Mouse (Mus musculus) brown adipose tissue, adult 24 weeks (tissue): ENCODE data around the gene Gm20388. TPM values are rescaled to one million over a fixed set of nuclear protein-coding genes. Genes with fewer than 3 reads are reported as not detected.

Source experiments
- H3K27ac ChIP-seq: fragments of 200-500 bp; replicated peaks from 2 replicates; pipeline ENCODE4 v1.5.1; 2012; ENCODE audit warnings: low read depth, mild to moderate bottlenecking, low read length
- H3K4me1 ChIP-seq: fragments of 200-500 bp; 2 replicates; pipeline ENCODE4 v1.6.1; 2012; ENCODE audit warnings: low read length, mixed read lengths; ENCODE audit not compliant: control insufficient read depth, insufficient read depth, insufficient read length
- H3K4me3 ChIP-seq: fragments of 200-500 bp; 2 replicates; pipeline ENCODE4 v1.5.1; 2012; ENCODE audit warnings: low read depth, mild to moderate bottlenecking, low read length, moderate library complexity; ENCODE audit not compliant: insufficient read depth
- polyA plus RNA-seq: library from polyadenylated mRNA; stranded (reverse); fragments of >200 nt; gene quantifications from 2 replicates; pipeline ENCODE4 v1.2.4, GENCODE M21; 2012; ENCODE audit not compliant: missing spikeins, insufficient read depth, insufficient read length

The Gm20388 gene
- polyA plus RNA-seq, 1 experiment = 44.7 TPM

DNA sequence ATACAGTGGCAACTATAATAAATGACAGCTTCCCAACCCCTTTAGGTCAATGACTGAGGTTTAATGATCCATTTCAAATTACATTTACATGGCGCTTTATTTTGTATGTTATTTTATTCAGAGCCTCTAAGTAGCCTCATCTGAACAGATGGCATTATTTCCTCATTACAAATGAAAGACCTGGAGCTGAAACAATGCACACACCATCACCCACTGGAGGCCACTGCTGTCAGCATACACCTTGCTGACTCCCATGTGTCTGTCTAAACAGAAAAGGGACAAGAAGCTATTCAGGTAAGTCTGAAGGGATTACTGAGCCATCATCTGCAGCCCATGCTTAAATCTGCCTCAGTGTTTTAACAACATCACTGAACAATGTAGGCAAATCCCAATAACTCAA lies 3024.5 kb downstream of the Gm20388 start:
- no peak overlapping the region for H3K4me3 ChIP-seq
- no peak overlapping the region for H3K27ac ChIP-seq
- peaks cover 39% of the 10 kb centered on the region for H3K4me1 ChIP-seq

DNA sequence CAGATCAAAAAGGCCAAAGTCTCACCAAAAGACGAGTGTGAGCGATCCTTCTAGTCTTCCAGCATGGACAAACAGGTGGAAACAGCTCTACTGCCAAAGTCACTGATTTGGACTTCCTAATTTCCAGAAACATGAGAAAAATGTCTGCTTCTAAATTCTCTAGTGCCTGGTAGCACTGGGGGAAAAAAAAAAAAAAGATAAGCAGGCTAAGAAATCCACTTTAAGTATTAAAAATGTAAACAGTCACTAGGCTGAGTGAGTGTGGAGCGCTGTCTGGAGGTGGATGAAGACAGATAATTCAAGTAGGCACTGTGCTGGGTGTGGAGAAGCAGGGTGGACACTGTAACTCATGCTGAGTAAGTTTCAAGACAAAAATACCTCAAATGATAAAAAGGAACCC lies 3025.3 kb downstream of the Gm20388 start:
- H3K27ac ChIP-seq = no peak overlapping the region
- H3K4me3 ChIP-seq = no peak overlapping the region
- H3K4me1 ChIP-seq = peaks cover 41% of the 10 kb centered on the region

DNA sequence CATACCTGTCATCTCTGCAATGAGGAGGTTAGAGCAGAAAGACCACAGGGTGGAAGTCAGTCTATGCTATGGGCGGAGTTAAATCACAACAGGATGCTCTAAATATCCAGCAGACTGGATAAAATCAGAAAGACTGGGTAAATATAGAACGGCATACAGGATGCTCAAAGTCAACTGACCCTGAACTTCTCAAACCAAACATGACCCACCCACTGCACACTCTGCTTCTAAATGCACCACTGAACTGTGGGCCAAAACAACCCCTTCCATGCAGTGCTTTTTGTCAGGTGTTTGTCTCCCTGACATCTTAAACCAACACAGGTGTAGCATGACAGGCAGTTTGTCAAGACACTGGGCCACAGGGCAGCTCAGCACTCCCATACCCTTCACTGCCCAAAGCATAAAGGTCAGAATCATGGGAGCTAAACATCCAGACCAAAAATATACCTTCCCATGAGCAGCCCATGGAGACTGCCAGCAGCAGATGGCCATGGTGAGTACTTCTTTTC lies 3027.0 kb downstream of the Gm20388 start:
- Histone ChIP-seq H3K4me1 (peaks cover 35% of the 10 kb centered on the region), H3K27ac (no peak overlapping the region), H3K4me3 (no peak overlapping the region)

DNA sequence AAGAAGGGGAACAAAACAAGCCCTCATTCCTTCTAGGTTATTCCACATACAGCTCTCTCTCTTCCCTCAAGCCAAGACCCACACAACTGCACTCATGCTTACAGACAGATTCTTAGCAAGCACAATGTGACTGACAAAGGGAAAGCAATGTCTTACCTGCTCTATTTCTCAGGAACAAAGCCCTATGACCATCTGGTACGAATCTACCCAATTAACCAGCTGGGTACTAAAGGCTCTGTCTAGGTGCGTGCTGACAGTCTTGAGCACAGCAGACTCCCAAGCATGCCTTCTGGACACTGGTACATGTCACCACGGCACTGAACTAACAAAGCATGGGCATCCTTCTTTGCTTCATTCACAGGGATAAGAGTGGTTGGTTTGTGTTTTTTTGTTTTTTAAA lies 3027.5 kb downstream of the Gm20388 start:
- Histone ChIP-seq H3K27ac (no peak overlapping the region), H3K4me1 (peaks cover 36% of the 10 kb centered on the region)

DNA sequence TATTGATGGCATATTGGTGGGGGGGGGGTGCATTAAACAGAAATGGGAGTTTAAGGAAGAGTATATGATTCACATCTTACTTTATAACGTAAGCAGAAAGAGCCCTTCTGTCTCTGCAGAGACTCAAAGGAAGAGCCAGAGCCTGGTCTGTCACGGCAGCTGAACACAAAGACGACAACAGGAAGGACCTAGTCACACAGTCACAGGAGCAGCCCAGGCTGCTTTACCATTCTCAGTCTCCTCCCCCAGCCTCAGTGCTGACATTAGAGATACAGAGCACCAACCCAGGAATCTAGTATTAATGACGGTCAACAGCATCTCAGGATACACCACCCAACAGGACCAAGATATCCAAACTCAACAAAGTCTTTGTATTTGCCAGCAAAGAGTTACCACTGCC lies 3027.9 kb downstream of the Gm20388 start:
- H3K4me1 ChIP-seq = peaks cover 38% of the 10 kb centered on the region
- H3K27ac ChIP-seq = 0 out of 2 replicates have a peak overlapping the region, but pooled peaks have one; percentile 3
- no peak overlapping the region for H3K4me3 ChIP-seq

More for the DNA sequence above, 3027.5 kb downstream of the Gm20388 start:
- H3K4me3 ChIP-seq = no peak overlapping the region

DNA sequence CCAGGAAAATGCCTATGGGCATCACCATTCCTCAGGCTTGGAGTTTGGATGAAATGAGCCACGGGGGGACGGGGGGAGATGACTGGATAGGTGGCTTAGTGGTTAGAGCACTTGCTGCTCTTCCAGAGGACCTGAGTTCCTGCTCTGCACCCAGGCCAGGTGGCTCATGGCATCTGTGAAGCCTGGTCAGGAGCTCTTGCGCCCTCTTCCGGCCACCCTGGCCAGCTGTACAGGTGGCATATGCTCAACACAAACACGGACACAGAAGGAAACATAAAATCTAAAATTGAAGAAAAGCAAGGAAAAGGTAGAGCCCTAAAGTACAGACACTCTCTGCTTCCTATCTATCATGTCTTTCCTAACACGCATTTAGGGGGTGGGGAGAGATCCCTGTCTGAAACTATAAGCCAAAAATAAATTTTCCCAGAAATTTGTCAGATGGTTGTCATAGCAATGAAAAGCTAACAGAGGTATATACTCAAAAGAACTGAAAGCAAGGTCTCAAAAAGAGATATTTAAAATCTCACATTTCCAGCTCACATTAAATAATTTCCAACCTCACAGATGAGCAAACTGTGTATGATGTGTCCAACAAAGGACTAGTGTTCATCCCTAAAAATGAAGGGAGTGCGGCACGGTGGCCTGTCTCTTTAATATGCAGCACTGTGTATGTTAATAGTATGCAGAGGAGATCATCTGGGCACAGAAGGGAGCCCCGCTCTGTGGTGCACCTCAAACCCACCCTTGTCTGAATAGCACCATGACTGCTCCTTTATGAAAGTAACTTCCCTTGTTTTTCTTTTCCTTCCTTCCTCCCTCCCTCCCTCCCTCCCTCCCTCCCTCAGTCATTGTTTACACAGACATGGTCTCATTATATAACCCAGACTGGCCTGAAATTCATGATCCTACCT lies 3032.4 kb downstream of the Gm20388 start:
- no peak overlapping the region for H3K4me3 ChIP-seq
- no peak overlapping the region for H3K27ac ChIP-seq
- H3K4me1 ChIP-seq = peaks cover 43% of the 10 kb centered on the region

DNA sequence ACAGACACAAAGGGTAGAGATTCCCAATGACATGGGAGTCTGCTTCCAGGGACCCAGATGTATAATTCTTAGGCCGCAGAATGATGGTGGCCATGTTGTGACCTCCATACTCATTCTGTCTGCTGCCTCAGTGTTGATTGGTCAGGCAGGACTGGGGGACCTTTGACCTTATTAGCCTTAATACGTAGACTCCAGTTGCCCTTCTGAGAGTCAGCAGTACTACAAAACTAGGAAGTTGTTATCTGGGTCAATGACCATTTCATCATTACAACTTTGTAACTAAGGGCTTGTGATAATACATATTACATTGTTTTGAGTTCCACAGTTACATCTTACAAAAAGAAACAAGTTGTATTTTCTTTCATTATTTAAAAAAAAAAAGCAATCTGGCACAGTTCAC lies 3035.1 kb downstream of the Gm20388 start:
- Histone ChIP-seq H3K4me3 (no peak overlapping the region), H3K27ac (no peak overlapping the region)

DNA sequence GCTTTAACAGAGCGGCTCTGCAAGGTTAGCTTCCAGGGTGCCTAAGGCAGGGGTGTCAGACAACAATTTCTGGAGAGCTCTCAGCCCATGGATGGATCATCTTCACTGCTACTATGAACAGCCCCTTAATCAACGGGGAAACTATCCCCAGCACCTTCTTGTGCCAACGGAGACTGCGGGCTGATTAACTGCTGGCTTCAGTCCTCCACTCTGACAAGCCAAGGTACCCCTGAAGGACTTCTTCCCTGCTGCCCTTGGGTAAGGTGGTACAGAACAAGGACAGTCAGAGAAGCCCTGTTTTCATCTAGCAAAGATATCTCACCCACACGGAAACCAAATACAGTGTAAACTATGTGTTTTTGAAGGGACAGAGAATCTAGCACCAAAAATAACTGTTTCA lies 3039.1 kb downstream of the Gm20388 start:
- H3K4me3 ChIP-seq = no peak overlapping the region
- H3K27ac ChIP-seq = no peak overlapping the region
- peaks cover 46% of the 10 kb centered on the region for H3K4me1 ChIP-seq

More for the DNA sequence above, 3035.1 kb downstream of the Gm20388 start:
- H3K4me1 ChIP-seq = peaks cover 41% of the 10 kb centered on the region

DNA sequence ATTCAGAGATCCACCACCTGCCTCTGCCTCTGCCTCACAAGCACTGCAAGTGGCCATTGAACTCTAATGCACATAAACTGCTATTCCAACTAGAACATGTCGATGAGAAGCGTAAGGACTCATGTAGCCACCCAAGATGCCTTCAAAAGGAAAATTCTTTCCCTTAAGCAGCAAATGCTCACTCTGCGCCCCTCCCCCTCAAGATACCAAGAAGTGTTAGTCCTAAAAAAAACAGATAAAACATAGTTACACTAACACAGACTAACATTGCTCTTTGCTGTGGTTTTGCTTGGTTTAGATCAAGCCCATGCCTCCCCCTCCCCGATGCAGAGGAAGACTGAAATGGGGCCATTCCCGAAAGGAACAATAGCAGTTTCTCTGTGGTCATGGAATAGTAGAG lies 3040.8 kb downstream of the Gm20388 start:
- no peak overlapping the region for H3K4me3 ChIP-seq
- H3K4me1 ChIP-seq = peaks cover 45% of the 10 kb centered on the region
- H3K27ac ChIP-seq = no peak overlapping the region

DNA sequence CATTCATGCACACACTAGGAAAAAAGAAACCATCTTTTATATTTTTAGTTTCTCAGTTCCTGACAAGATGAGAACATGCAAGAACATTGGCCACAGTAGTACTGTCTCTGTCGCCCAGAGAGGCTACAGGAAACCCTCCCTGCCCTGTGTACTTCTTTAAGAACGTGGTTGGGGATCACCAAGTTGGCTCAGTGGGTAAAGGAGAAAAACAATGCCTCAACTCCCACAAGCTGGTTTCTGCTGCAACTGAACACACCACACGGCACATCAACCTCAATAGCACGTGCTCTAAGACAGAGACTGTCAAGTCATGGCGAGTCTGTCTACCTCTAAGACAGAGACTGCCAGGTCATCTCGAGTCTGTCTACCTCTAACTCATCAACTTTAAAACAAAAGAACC lies 3042.4 kb downstream of the Gm20388 start:
- Histone ChIP-seq H3K4me3 (no peak overlapping the region), H3K27ac (no peak overlapping the region), H3K4me1 (peaks cover 45% of the 10 kb centered on the region)

DNA sequence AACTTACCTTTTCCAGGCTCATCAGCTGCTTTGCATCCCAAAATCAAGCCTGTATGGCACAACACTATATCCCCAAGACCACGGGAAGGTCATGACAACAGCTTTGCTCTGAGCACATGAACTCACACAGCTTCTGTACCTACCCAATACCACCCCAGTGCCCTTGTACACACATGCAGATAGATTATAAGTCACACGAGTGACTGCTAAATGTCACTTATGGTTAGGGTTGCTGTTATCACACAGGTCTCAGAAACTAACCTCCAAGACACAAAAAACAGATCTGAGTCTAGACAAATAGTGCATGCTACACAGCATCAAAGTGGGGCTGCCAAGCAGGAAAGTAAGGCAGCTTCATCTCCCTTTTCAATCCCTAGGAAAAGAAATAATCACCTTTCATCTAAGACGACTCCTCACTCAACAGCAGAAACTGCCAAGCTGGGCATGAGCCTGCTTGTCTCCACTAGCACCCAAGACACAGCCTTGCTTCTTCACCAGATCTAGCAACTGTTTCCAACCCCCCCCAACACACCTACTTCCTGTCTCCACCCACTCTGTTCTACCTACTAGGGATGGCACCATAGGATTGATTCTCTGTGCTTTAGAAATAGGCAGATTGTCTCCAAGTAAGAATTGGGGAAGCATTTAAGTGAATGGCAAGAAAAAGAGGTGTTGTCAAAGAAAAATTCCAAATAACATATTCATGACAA lies 3043.6 kb downstream of the Gm20388 start:
- Histone ChIP-seq H3K27ac (no peak overlapping the region), H3K4me3 (no peak overlapping the region)

DNA sequence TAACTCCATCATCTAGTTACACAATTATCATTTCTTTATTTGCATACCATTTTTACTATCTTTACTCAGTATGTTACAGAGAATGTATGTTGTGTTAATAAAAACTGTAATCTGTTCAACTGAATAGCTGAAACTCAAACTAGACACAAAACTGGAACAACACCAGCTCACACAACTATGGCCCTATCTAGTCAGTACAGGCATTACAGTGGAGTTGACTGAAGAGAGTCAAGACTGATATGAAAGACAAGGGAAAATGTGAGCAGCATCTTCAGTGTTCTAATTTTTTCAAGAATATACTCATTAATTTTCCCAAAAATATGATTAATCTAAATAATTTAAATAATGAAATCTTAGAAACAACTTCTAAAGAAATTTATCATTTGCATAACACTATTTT lies 3044.6 kb downstream of the Gm20388 start:
- H3K27ac ChIP-seq = no peak overlapping the region
- no peak overlapping the region for H3K4me3 ChIP-seq
- H3K4me1 ChIP-seq = peaks cover 38% of the 10 kb centered on the region

More for the DNA sequence above, 3043.6 kb downstream of the Gm20388 start:
- H3K4me1 ChIP-seq = peaks cover 42% of the 10 kb centered on the region

DNA sequence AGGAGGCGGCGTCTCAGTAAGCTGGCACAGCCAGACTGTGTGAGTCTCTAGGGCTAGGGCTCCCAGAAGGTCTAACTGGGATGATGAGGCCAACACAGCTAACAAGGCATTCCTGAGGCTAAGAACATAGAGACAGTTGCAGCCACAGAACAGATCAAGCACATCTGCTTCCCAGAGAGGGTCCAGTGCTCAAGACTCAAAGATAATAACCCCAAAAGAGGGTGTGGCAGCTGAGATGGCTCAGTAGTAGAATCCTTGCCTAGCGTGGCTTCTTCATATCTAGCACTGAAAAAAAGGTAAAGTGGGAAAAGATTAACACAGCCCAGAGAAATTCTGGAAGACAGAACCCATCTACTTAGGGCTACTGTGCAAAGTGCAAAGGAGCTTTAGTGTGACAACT lies 3045.4 kb downstream of the Gm20388 start:
- H3K4me3 ChIP-seq = no peak overlapping the region
- no peak overlapping the region for H3K27ac ChIP-seq
- H3K4me1 ChIP-seq = peaks cover 40% of the 10 kb centered on the region

DNA sequence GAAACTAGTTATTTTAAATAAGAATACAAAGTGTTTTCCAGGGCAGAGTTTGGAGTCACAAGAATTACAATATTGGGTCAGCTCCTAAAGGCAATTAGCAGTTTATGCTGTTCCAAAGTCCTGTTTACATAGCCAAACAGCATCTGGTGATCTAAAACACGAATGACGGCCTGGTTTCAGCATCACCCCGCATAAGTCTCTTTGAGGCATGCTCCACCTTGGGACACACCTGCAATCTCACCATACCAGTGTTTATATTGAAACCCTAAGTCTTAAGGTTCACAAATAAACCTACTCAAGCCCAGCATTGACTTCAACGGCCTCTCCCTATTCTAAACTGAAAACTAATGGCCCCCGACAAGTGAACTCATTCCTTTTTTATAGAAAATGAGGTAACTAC lies 3049.7 kb downstream of the Gm20388 start:
- H3K4me3 ChIP-seq = no peak overlapping the region
- peaks cover 37% of the 10 kb centered on the region for H3K4me1 ChIP-seq
- no peak overlapping the region for H3K27ac ChIP-seq

DNA sequence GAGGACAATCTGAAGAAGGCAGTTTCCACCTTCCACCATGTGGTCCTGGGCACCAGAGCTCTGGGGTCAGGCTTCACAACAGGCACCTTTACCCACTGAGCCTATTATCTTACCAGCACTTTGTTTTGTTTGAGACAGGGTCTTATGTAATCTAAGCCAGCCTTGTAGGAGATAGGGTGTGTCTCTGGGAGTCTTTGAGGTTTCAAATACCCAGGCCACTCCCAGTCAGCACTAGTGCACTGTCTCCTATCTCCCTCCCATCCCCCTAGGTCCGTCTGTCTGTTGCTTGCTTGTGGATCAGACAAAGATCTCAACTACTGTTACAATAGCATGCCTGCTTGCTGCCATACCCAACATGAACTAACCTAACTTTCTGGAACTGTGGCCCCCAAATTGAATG lies 3050.3 kb downstream of the Gm20388 start:
- peaks cover 34% of the 10 kb centered on the region for H3K4me1 ChIP-seq
- no peak overlapping the region for H3K4me3 ChIP-seq
- H3K27ac ChIP-seq = no peak overlapping the region
